Mouse (Mus musculus) macrophage (primary cell): ENCODE data around the gene St6galnac1. TPM values are rescaled to one million over a fixed set of nuclear protein-coding genes. Genes with fewer than 3 reads are reported as not detected.

Experiments used
- H3K27ac ChIP-seq: fragments of 350-480 bp; formaldehyde crosslinking; 2 replicates; pipeline ENCODE4 v1.9.0; 2021
- H3K36me3 ChIP-seq: fragments of 350-480 bp; formaldehyde crosslinking; 2 replicates; pipeline ENCODE4 v1.9.0; 2021; ENCODE audit errors: inconsistent target
- H3K4me3 ChIP-seq: fragments of 350-480 bp; formaldehyde crosslinking; 2 replicates; pipeline ENCODE4 v1.9.0; 2021; ENCODE audit errors: inconsistent target
- H3K79me2 ChIP-seq: fragments of 350-480 bp; formaldehyde crosslinking; 2 replicates; pipeline ENCODE4 v1.9.0; 2021; ENCODE audit errors: inconsistent target
- WGBS: methylation state at CpG from one replicate; pipeline ENCODE4 v1.1.7; 2026; ENCODE audit warnings: inconsistent platforms; ENCODE audit not compliant: missing documents; 5-methylcytosine and 5-hydroxymethylcytosine counted together
- polyA plus RNA-seq: library from polyadenylated mRNA; stranded (reverse); fragments of 250-400 nt; gene quantifications from 3 replicates; pipeline ENCODE4 v1.2.4, GENCODE M21; 2018; ENCODE audit warnings: inconsistent platforms

The St6galnac1 gene
- polyA plus RNA-seq, 1 experiment from 2014 or later, result not detected

- 50% methylated on average over 27 of the region's 27 CpGs for WGBS
- H3K36me3 ChIP-seq, result no peaks in the 10 kb centered on the region
- H3K4me3 ChIP-seq, result no peak overlapping the region
- H3K27ac ChIP-seq, result no peak overlapping the region
- no peaks in the 10 kb centered on the region for H3K79me2 ChIP-seq
These were observed 50.0 kb downstream of the St6galnac1 start for GRCm38 (mm10) chr11:116725031-116725948.

DNA sequence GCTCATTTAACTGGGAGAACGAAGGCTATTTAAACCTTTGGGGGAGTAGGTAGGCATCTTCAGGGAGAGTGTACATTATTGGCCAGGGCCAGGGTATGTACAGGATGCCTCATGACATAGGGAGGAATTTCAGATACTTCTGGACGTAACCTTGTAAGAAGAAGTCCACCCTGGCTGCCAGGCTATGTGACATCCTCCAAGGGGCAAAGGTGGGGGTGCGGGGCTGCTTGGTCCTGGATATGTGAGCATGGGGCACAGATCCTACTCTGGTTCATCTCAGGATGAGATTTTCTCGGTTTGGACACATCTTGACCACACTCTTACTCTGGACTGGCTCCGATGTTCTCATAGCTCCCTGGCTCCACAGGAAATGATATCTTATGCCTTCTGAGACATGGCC is 52.2 kb downstream of the St6galnac1 start:
- Histone ChIP-seq H3K36me3 (no peaks in the 10 kb centered on the region), H3K4me3 (no peak overlapping the region), H3K27ac (no peak overlapping the region), H3K79me2 (no peaks in the 10 kb centered on the region)
- WGBS, result 88% methylated on average over 5 of the region's 5 CpGs

DNA sequence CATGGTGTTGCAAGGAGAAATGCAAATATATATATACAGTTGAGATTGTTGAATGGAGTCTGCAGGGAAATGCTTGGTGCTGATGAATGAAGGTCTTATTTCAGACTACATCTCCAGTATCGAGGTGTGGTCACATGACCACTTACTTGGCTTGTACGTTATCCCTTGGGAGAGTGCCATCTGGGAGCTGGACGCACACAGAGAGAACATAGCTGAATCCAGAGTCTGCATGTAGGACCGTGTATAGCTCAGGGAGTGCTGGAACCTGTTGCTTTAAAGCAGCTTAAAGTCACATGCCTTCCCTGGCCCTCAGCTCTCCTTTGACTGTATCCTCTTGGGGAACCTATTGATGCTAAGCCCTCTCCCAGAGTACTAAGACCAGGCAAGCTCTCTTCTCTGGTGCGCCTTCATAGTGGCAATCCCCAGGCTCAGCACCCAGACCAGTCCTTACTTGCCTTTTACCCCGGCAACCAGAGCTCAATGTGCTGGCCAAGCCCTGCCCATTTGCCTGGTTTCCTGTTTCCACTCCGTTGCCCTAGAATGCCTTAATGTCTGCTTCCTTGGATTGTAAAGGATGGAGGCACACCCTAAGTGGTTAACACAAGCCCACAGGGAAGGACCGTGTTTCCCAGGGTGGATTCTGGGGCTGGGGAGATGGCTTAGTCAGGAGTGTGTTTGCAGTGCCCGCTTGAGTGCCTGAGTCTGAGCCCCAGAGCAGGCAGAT is 53.6 kb downstream of the St6galnac1 start:
- H3K4me3 ChIP-seq, result no peak overlapping the region
- WGBS, result 62% methylated on average over 9 of the region's 9 CpGs
- no peaks in the 10 kb centered on the region for H3K36me3 ChIP-seq
- no peaks in the 10 kb centered on the region for H3K79me2 ChIP-seq
- H3K27ac ChIP-seq, result no peak overlapping the region

DNA sequence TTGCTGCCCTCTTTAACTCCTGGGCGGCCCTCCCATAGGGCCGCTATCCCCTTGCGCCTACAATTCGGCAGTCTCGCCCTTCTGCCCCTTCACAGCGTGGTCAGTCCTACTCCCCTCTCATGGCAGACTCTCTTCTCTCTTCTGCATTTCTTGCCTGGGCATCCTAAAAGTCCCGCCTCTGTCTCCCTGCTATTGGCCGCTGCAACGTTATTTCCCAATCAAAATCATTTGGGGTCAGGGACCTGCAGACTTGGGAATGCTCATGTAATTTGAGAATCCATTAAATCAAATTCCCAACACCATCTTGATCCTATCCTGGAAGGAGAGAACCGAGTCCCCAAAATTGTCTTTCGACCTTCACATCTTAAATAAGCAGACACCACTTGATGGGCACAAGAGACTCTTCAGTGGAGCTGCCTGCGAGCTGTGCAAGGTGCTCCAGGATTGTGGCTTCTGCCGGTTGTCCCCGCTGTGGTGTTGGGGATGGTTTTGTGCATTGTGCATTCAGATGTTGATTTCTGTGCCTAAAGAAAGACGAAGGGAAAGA is 54.9 kb downstream of the St6galnac1 start:
- Histone ChIP-seq H3K27ac (no peak overlapping the region), H3K36me3 (no peaks in the 10 kb centered on the region), H3K4me3 (no peak overlapping the region), H3K79me2 (no peaks in the 10 kb centered on the region)
- WGBS, result 95% methylated on average over 15 of the region's 15 CpGs

Other genes starting within 250 kb of the St6galnac1 start
- gene Sphk1, start 244.6 kb downstream of the St6galnac1 start, polyA plus RNA-seq, result 0.12 to 0.22 TPM in 2 of 3 replicates, not detected in the other
- gene Ube2o, start 194.1 kb downstream of the St6galnac1 start, polyA plus RNA-seq, result 4.4 to 9.2 TPM (median 5.4 TPM) in 3 replicates
- not detected in 3 replicates for gene Aanat, start 189.1 kb downstream of the St6galnac1 start, polyA plus RNA-seq
- 14.2 to 37.1 TPM (median 21.7 TPM) in 3 replicates for gene Rhbdf2, start 148.5 kb downstream of the St6galnac1 start, polyA plus RNA-seq
- not detected in 3 replicates for gene Prcd, start 122.0 kb downstream of the St6galnac1 start, polyA plus RNA-seq
- not detected in 3 replicates for gene Cygb, start 121.2 kb downstream of the St6galnac1 start, polyA plus RNA-seq
- not detected in 3 replicates for gene Mxra7, start 52.5 kb upstream of the St6galnac1 start, polyA plus RNA-seq
- gene Mettl23, start 67.8 kb upstream of the St6galnac1 start, polyA plus RNA-seq, result 12.5 to 17.0 TPM (median 16.0 TPM) in 3 replicates
- gene Jmjd6, start 67.9 kb upstream of the St6galnac1 start, polyA plus RNA-seq, result 19.8 to 25.1 TPM (median 21.8 TPM) in 3 replicates
- 105 to 174 TPM (median 118 TPM) in 3 replicates for gene Mfsd11, start 76.9 kb upstream of the St6galnac1 start, polyA plus RNA-seq
- 176 to 306 TPM (median 187 TPM) in 3 replicates for gene Srsf2, start 77.6 kb upstream of the St6galnac1 start, polyA plus RNA-seq
- gene Mgat5b, start 143.4 kb upstream of the St6galnac1 start, polyA plus RNA-seq, result not detected in 3 replicates